Mouse (Mus musculus) urinary bladder, adult 2 months (tissue): ENCODE data around the gene Kcnip1. TPM values are rescaled to one million over a fixed set of nuclear protein-coding genes. Genes with fewer than 3 reads are reported as not detected.

Experiments
- DNase-seq: peaks from one replicate; pipeline ENCODE4 v3.0.0; 2022; ENCODE audit warnings: low spot score
- polyA plus RNA-seq: library from polyadenylated mRNA; depleted of rRNA; stranded (reverse); fragments of >200 nt; gene quantifications from 2 replicates; pipeline ENCODE4 v1.2.3, GENCODE M21; 2012; rRNA removed

Gene Kcnip1
- 0.76 and 1.2 TPM in 2 replicates for polyA plus RNA-seq

- peak; percentile 23 for DNase-seq
These were observed at the start of gene Kcnip1 for GRCm38 (mm10) chr11:33992938-33993337. Kcnip1 (minus strand) TSS chr11:33993152.

GRCm38 (mm10) chr11:34040061-34040460 is 47.1 kb upstream of the Kcnip1 start:
- DNase-seq = no peak

DNA sequence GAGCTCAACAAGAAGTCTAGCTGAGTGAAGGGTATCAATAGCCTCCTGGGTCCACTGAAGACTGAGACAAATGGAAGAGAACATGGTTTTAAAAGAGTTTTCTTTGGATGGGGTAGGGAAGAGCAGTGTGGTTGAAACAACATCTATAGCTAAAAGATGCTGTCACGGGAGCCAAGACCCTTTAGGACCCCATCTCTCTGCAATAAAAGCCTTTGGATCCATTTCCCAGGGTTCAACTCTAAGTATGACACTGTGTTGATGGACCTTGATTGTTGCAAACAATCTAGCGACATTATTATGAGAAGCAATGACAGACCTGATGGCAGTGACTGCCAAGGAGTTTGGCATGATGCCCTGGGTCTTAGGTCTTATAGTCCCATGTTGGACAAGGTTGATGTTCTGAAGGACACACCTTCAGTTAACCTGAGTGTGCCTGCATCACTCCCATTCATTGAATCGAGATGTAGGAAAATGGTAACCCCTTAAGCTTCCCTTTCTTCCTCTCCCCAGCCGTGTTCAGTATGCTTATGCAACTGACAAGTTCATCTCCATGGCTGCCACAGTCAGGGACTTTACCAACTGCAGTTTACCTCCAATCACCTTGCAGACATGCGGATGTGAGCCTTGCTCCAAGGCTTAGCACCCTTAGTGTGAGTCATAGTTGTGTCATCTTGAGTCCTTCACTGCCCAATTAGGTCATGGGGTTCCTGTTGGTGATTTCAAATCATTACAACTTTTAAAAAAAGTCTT is 43.1 kb upstream of the Kcnip1 start:
- no peak for DNase-seq

- no peak for DNase-seq
These were observed 41.8 kb upstream of the Kcnip1 start for GRCm38 (mm10) chr11:34034794-34035193.

GRCm38 (mm10) chr11:34034008-34034505 is 41.1 kb upstream of the Kcnip1 start:
- DNase-seq = no peak

- no peak for DNase-seq
These were observed 38.3 kb upstream of the Kcnip1 start for GRCm38 (mm10) chr11:34031015-34031805.

DNA sequence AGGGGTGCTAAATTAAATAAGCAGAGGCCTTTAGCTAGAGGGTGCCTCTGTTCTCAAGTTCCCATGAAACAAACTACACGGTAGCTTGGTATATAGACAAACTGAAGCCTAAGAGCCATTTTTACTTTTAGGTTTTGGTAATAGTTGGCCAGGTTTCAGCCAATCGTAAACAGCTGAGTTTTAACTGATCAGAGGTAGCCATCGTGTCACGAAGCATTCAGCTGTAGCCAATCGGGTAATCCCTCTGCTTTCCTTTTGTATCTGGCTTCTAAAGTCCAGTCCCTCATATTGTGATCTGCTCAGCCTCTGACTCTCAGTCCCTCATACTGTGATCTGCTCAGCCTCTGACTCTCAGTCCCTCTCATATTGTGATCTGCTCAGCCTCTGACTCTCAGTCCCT is 36.7 kb upstream of the Kcnip1 start:
- DNase-seq = no peak

GRCm38 (mm10) chr11:34025091-34025490 is 32.1 kb upstream of the Kcnip1 start:
- no peak for DNase-seq

GRCm38 (mm10) chr11:34012007-34012652 is 19.2 kb upstream of the Kcnip1 start:
- no peak for DNase-seq

- DNase-seq = no peak
These were observed 17.9 kb upstream of the Kcnip1 start for GRCm38 (mm10) chr11:34010859-34011172.

GRCm38 (mm10) chr11:34010133-34010858 is 17.3 kb upstream of the Kcnip1 start:
- no peak for DNase-seq

DNA sequence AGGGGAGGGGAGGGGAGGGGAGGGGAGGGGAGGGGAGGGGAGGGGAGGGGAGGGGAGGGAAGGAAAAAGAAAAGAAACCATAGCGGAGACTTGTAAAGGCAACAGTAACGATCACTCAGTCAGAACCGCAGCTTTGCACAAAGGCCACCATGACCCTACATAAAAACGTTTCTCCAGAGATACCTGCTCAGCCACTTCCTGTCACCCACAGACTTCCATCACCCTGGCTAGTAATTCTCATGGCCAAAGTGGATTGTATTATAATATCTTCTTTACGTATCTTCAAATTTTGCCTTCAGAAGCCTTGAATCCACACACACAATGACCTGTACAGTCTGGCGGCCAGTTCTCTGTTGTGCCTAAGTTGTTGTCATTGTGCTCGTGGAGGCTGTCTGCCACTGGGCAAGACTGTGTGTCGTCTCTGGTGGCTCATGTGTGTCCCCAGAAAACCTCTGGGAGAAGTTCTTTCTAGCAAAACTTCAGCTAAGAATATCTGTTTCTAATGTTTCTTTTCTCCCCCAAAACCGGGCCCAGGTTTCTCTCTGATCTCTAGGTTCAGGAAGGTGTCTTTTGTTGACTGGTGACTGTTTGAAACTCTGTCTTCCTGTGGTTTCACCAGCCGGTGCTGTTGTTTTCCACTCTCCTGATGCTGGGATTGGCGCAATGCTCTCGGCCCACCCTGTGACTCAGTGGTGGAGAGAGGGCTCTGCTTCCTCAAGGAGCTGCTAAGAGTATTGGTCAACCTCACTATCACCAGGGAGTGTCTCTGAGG is 16.6 kb upstream of the Kcnip1 start:
- DNase-seq = no peak

GRCm38 (mm10) chr11:34008702-34009101 is 15.8 kb upstream of the Kcnip1 start:
- no peak for DNase-seq

- DNase-seq = no peak
These were observed 15.3 kb upstream of the Kcnip1 start for GRCm38 (mm10) chr11:34008214-34008613.

DNA sequence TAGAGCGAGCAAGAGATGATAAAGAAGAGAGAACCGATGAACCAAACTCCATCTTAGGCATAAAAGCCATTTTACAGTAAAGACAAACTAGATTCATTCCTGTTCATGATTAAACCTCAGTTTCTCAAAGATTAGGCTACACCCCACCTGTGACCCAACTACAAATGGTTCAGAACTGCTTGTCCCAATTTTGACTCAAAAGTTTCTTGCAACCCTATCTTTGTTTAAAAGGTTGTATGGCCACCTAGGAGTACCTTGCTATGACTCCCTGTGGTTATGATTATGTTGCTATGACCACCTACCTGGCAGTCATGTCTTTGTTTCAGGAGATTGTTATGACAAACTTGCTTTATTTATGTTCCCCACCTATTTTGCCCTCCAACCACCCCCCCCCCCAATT is 14.7 kb upstream of the Kcnip1 start:
- DNase-seq = no peak

DNA sequence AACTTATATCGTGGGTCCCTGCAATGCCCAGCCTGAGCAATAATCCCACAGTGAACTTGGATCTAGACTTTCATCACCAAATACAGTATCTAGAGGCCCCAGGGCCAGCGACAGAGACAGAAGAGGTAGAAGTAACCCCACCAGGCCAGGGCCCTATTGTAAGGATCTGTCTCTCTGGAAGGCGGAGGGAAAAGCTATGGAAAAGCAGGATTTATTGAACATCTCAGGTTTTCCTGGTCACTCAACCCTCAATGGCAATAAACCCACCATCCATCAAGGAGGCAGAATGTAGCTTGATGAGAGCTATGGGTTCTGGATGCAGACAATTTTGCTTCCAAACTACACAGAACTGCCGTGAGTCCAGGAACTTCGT is 9.6 kb upstream of the Kcnip1 start:
- peak; percentile 5 for DNase-seq

DNA sequence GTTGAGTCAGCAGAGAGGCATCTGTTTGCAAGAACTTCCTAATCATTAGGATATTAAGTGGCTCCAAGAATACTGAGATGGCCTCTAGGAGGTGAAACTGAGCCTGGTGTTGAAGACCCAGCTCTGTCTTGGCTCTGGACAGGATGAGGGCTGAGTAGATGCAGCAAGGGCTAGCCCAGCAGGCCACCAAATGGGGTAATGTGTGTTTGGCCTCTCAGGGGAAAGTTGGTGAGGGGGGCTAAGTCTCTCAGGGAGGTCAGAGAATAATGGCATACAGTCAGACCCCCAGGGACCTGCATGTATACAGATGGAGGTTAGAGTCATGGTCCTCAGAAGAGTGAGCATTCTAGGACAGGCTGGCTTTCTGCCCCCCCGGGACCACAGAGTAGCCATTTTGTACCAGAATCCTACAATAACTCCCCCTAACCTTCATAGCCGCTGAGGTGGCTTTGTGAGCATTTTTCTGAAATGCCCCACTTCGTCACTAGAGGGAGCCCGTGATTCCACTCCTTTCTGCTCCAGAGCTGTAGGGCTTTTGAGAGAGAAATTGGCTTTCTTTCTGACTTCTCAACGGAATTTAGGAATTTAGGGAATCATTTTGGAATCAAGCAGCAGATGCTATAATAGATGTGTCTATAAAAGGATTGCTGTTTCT is 9.1 kb upstream of the Kcnip1 start:
- DNase-seq = peak; percentile 19

- DNase-seq = peak; percentile 3
These were observed 7.5 kb upstream of the Kcnip1 start for GRCm38 (mm10) chr11:34000416-34000815.

DNA sequence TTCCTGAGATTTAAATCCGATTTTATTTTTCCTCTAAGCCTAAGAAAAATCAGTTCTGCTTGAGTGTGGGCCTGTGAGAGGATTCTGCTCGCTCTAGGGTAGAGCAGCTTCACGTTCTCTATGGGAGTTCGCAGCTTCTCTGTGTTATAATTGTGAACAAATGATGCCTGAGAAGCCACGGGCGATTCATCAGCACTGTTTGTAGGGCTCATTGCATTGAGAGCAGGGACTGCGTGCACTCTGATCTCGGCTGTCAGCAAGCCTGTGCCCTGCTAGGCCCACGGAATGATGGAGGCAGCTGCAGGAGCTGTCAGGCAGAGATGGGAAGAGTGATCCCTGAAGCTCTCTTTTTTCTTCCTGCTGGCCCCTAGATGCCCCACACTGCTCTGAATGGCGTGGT is 5.3 kb upstream of the Kcnip1 start:
- peak; percentile 9 for DNase-seq

GRCm38 (mm10) chr11:33993496-33993895 is 544 bp upstream of the Kcnip1 start:
- DNase-seq = no peak

DNA sequence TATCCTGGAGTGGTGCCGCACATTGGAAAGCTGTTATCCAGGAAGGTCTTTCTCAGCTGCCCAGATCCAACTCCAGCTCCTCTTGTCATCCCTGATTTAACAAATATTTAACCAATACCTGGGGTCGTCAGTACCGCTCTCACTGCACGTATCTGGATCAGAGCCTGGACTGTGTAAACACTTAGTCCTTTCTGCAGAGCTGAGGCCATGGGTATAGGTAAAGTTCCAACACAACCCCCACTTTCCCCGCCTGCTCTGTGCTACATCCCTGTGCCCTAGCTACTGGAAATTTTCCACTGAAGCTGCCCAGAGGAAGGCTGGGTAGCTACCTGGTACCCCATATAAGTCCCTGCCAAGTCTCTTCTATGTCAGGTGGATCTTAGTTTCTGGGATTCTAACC is 3.0 kb downstream of the Kcnip1 start:
- DNase-seq = no peak
